Mouse (Mus musculus): ENCODE measurements at regions not wholly inside any gene's neighbourhood (a gene's known extent, or its start where the extent isn't known, plus 50 kb on each side); places are given as distances from the start of the nearest gene placed in this dataset.

GRCm38 (mm10) chr3:157739628-157740294 lies 173.1 kb downstream of the Ptger3 start:
- WGBS = 93% methylated on average over 1 of the region's 1 CpGs
- H3K36me3 ChIP-seq (replicated peaks) = no peaks in the 10 kb centered on the region
- DNase-seq (ENCODE audit: extremely low spot score, low spot score) = no peak

GRCm38 (mm10) chr3:157732136-157732940 lies 165.6 kb downstream of the Ptger3 start:
- H3K36me3 ChIP-seq (replicated peaks) = no peaks in the 10 kb centered on the region
- 74% methylated on average over 4 of the region's 4 CpGs for WGBS

More at GRCm38 (mm10) chr3:157739628-157740294, 173.1 kb downstream of the Ptger3 start:
- no peaks in the 10 kb centered on the region for H3K27me3 ChIP-seq (ENCODE audit: poor library complexity, severe bottlenecking)
- no peak overlapping the region for H3K4me3 ChIP-seq
- H3K9me3 ChIP-seq = no peaks in the 10 kb centered on the region
- no peak overlapping the region for H3K27ac ChIP-seq
- H3K4me1 ChIP-seq = no peaks in the 10 kb centered on the region

GRCm38 (mm10) chr3:157729711-157730367 lies 163.1 kb downstream of the Ptger3 start:
- H3K4me3 ChIP-seq = no peak overlapping the region
- no peaks in the 10 kb centered on the region for H3K27me3 ChIP-seq (ENCODE audit: poor library complexity, severe bottlenecking)
- H3K4me1 ChIP-seq = peaks cover 10% of the 10 kb centered on the region; the same call in 1 of the 2 replicates
- no peak for DNase-seq (ENCODE audit: extremely low spot score, low spot score)
- no peak overlapping the region for H3K27ac ChIP-seq
- H3K9me3 ChIP-seq = no peaks in the 10 kb centered on the region
- H3K36me3 ChIP-seq (replicated peaks) = no peaks in the 10 kb centered on the region
- 52% methylated on average over 1 of the region's 1 CpGs for WGBS

More at GRCm38 (mm10) chr3:157732136-157732940, 165.6 kb downstream of the Ptger3 start:
- H3K27me3 ChIP-seq (ENCODE audit: poor library complexity, severe bottlenecking) = no peaks in the 10 kb centered on the region
- no peaks in the 10 kb centered on the region for H3K9me3 ChIP-seq
- H3K27ac ChIP-seq = no peak overlapping the region
- no peak overlapping the region for H3K4me3 ChIP-seq
- DNase-seq (ENCODE audit: extremely low spot score, low spot score) = no peak
- peaks cover 10% of the 10 kb centered on the region; the same call in 1 of the 2 replicates for H3K4me1 ChIP-seq

GRCm38 (mm10) chr3:157724542-157724941 lies 157.8 kb downstream of the Ptger3 start:
- Histone ChIP-seq H3K4me3 (no peak overlapping the region), H3K36me3 (replicated peaks) (no peaks in the 10 kb centered on the region), H3K9me3 (no peaks in the 10 kb centered on the region), H3K27ac (no peak overlapping the region), H3K27me3 (ENCODE audit: poor library complexity, severe bottlenecking) (no peaks in the 10 kb centered on the region), H3K4me1 (peaks cover 7% of the 10 kb centered on the region)
- DNase-seq (ENCODE audit: extremely low spot score, low spot score) = no peak
- 87% methylated on average over 1 of the region's 1 CpGs for WGBS

DNA sequence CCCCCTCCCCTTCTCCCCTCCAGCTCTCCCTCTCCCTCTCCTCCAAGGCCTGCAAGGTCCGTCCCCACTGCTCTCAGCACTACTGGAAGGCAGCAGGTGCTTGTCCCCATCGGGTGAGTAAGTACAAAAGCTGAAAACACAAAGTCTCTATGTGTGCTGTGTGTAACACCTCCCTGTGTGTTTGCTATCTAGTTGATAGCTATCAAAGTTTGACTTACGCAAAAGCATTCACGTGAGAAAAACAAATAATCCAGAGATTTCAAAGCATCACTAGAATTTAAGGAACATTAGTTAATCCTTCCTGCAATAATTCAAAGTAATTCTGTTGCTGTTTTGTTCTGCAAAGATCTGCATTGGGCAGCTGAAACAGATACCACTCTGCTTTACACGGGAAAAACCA lies 156.5 kb downstream of the Ptger3 start:
- Histone ChIP-seq H3K4me1 (peaks cover 6% of the 10 kb centered on the region), H3K27me3 (ENCODE audit: poor library complexity, severe bottlenecking) (no peaks in the 10 kb centered on the region), H3K27ac (no peak overlapping the region), H3K9me3 (no peaks in the 10 kb centered on the region), H3K36me3 (replicated peaks) (no peaks in the 10 kb centered on the region), H3K4me3 (no peak overlapping the region)
- no peak for DNase-seq (ENCODE audit: extremely low spot score, low spot score)
- WGBS = 82% methylated on average over 5 of the region's 5 CpGs

- Histone ChIP-seq H3K36me3 (replicated peaks) (no peaks in the 10 kb centered on the region), H3K9me3 (no peaks in the 10 kb centered on the region), H3K4me3 (no peak overlapping the region), H3K4me1 (no peaks in the 10 kb centered on the region), H3K27me3 (ENCODE audit: poor library complexity, severe bottlenecking) (no peaks in the 10 kb centered on the region), H3K27ac (no peak overlapping the region)
- WGBS = 25% methylated on average over 7 of the region's 7 CpGs
- DNase-seq (ENCODE audit: extremely low spot score, low spot score) = peak; percentile 69
Observed at GRCm38 (mm10) chr3:157717313-157717921, 150.7 kb downstream of the Ptger3 start.

DNA sequence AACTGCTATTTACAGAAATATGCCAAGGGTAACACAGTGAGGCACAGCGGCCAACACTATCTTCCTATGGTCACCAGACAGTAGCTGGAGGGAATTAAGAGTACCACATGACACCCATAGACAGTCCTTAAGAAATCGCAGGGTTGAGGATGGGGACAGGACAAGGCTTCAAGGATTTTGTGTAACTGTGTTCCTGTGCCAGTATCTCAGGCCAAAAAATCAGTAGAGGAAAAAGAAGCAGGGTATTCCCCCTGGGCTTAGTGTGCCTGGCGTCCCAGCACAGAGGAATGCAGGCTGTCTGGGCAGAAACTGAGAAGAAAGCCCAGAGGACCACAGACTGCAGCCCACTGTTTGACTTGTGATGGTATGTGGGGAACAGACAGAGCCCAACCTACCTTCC lies 147.3 kb downstream of the Ptger3 start:
- H3K27ac ChIP-seq = no peak overlapping the region
- H3K4me1 ChIP-seq = no peaks in the 10 kb centered on the region
- H3K36me3 ChIP-seq (replicated peaks) = no peaks in the 10 kb centered on the region
- no peaks in the 10 kb centered on the region for H3K27me3 ChIP-seq (ENCODE audit: poor library complexity, severe bottlenecking)
- WGBS = 88% methylated on average over 3 of the region's 3 CpGs
- DNase-seq (ENCODE audit: extremely low spot score, low spot score) = no peak
- H3K4me3 ChIP-seq = no peak overlapping the region
- H3K9me3 ChIP-seq = no peaks in the 10 kb centered on the region

DNA sequence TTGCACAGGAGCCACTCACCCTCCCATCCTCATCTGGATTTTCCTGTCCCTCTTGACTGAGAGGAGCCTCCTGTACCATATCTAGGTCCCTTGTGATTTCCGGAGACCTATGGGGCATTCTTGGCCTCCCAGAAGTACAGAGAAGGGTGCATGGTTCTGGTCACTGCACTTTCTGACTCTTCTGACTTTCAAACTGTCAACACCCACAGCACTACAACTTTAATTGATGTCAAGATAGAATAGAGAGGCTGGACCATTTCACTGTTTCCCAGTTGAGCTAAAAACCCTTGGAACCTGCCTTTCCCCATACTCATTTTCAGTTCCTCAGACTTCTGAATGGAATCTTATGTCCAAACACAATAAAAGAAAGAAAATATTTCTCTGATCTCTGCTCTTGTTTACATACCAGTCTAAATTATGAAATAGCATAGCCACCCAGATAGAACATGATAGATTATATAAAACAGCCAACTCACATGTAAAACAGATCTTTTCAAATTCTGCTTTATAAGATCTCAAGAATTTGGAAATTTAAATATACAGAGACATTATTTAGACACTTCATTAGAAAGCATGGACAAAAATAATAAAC lies 144.2 kb downstream of the Ptger3 start:
- Histone ChIP-seq H3K36me3 (replicated peaks) (no peaks in the 10 kb centered on the region), H3K4me1 (no peaks in the 10 kb centered on the region), H3K4me3 (no peak overlapping the region), H3K9me3 (no peaks in the 10 kb centered on the region), H3K27me3 (ENCODE audit: poor library complexity, severe bottlenecking) (no peaks in the 10 kb centered on the region), H3K27ac (no peak overlapping the region)
- no peak for DNase-seq (ENCODE audit: extremely low spot score, low spot score)
- 95% methylated on average over 1 of the region's 1 CpGs for WGBS

- H3K9me3 ChIP-seq = no peaks in the 10 kb centered on the region
- no peak for DNase-seq (ENCODE audit: extremely low spot score, low spot score)
- H3K27ac ChIP-seq = no peak overlapping the region
- no peak overlapping the region for H3K4me3 ChIP-seq
- H3K4me1 ChIP-seq = no peaks in the 10 kb centered on the region
- H3K36me3 ChIP-seq (replicated peaks) = no peaks in the 10 kb centered on the region
- no peaks in the 10 kb centered on the region for H3K27me3 ChIP-seq (ENCODE audit: poor library complexity, severe bottlenecking)
Observed at GRCm38 (mm10) chr3:157699961-157700360, 133.3 kb downstream of the Ptger3 start.

DNA sequence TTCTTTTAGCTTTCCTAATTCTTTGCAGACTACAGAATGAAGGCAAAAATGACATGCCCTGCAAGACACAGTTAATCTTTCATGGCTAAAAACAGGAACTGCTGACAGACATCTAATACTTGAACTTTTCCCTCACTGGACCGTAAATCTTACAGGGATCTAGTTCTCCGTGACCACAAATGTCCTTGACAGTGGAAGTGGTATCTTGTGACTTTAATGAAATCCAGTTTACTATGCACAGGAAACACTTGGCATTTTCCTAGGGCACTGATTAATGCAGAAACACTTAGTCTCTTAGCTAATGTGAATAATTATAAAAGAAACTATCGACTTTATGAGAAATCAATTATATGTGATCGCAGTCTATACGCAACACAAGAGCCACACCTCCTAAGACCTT lies 131.8 kb downstream of the Ptger3 start:
- H3K36me3 ChIP-seq (replicated peaks) = no peaks in the 10 kb centered on the region
- H3K4me3 ChIP-seq = no peak overlapping the region
- no peaks in the 10 kb centered on the region for H3K4me1 ChIP-seq
- no peaks in the 10 kb centered on the region for H3K9me3 ChIP-seq
- H3K27me3 ChIP-seq (ENCODE audit: poor library complexity, severe bottlenecking) = no peaks in the 10 kb centered on the region
- no peak overlapping the region for H3K27ac ChIP-seq
- 95% methylated on average over 5 of the region's 5 CpGs for WGBS
- DNase-seq (ENCODE audit: extremely low spot score, low spot score) = no peak

DNA sequence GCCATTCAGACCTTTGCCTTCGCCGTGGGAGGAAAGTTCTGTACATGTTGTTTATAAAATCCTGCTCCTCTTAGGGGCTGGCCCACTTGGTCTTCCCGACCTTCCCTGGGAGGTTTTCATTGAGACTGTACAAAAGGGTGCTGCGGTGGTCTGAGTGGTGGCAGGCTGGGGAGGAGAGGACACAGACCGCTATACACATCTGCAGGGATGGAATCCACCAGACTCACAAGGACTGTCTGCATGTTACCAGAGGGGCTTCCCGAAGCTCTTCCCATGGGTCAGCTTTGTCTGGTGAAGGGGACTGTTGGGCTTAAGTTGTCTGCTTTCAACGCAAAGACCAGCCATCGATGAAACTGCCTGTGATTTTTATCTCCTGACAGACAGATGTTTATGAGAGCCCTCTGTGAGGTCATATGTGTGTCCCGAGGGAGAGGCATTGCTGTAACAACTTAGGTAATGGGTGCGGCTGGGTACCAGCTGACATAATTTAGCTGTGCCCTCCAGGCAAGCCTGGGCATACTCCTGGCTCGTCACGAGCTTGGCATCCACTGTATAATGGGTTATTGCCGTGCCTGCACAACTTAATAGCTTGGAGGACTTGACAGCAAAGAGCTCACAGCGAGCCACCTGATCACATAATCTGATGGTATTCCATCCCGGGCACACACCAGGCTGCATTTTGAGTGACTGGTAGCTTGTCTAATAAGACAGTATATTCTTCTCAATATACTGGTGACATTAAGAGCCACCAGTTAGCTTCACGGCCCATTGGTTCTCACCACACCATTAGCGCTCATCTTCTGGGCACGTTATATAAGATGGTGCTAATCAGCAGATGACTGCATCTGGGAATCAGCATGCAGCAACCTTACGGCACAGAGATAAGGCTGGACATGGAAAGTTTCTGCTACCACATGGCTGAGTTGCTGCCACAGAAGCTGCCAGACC lies 128.7 kb downstream of the Ptger3 start:
- Histone ChIP-seq H3K9me3 (no peaks in the 10 kb centered on the region), H3K27me3 (ENCODE audit: poor library complexity, severe bottlenecking) (no peaks in the 10 kb centered on the region), H3K4me1 (no peaks in the 10 kb centered on the region), H3K4me3 (no peak overlapping the region), H3K27ac (no peak overlapping the region), H3K36me3 (replicated peaks) (no peaks in the 10 kb centered on the region)
- DNase-seq (ENCODE audit: extremely low spot score, low spot score) = peak; percentile 10
- 92% methylated on average over 19 of the region's 19 CpGs for whole genome bisulfite sequencing
